Mouse (Mus musculus): Measurements from ENCODE around the gene Opcml.

The Opcml gene

GRCm38 (mm10) chr9:28806666-28807065 is 1016.1 kb downstream of the Opcml start:
- DNase-seq: no peak

DNA sequence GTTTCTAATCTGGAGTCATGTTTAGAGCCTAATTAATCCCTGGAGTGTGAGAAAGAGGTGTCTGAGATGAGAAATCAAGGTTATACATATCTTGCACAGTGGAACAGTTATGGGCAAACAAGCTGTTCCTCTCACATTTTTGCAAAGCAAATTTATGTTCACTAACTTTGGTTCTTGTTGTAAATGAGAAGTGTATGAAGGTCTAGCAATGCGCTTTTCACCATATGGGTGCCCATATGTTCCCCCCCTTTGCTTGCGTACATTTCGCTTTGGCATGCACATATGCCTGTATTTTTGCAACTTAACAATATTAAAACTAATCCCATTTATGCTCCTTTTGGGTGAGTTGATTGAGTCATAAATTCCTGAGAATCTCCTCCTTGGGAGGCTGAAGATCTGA is 1031.5 kb downstream of the Opcml start:
- DNase-seq: no peak

- no peak for DNase-seq
Observed at GRCm38 (mm10) chr9:28822466-28822865, 1031.9 kb downstream of the Opcml start.

DNA sequence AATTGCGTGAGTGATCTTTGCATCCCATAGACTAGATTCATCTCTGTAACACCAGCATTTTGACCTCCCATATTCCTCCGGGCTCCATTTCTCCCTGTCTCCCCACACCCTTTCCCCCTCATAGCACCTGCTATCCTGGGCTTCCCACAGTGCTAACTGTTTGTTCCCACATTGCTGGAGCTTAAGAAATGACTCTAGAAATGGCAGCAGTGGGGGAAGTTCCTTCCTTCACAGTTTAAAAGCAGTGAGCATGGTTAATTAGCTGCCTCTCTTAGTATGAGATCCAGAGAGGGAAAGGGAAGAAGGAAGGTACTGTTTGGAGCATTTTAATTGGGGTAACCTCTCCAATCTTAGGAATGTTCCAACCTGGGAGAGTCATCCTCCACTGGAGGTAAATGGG is 1035.2 kb downstream of the Opcml start:
- no peak for DNase-seq

DNA sequence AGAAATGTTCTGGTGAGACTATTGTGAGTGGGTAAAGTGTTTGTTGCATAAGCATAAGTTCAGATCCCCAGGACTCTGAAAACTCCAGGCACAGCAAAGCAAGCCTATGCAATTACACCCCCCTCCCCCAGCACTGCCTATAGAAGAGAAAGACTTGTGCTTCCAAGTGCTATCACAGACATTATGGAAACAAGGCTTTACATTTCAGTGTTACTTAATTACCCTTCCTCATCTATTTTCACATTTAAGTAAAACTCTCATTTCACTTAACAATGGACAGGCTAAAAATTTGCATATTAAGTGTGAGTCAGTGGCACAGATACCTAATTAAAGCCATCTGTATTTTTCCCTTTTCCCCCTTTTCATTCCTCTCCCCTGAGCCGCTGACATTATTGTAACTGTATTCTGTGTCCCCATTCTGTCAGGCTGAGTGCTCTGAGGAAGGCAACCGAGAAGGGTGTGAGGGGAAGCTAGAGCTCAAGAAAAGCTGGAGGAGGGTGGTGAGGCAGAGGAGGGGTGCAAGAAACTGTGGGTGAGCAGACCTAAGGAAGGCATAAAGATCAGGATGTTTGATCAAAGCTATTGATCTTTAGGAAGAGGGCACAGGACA is 1055.5 kb downstream of the Opcml start:
- DNase-seq: no peak

- DNase-seq: no peak
Observed at GRCm38 (mm10) chr9:28855826-28856225, 1065.3 kb downstream of the Opcml start.

DNA sequence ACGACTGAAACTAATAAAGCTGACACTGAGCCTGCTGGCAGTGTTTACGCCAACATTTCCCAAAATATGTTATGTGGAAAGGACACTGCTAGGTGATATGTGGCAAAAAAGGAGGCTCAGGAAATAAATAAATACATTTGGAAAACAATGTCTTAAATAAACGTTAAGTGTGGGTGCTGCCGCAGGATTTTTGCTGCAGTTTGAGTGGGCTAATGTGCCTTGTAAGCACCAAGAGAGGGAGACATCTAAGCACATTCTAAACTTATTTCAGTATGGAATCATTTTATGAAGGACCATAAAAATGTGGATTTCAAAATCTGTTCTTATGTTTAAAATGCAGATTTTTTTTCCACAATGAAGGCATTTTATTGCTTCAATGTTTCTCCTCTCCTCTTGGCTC is 1071.4 kb downstream of the Opcml start:
- DNase-seq: no peak

GRCm38 (mm10) chr9:28867256-28867655 is 1076.7 kb downstream of the Opcml start:
- no peak for DNase-seq

- no peak for DNase-seq
Observed at GRCm38 (mm10) chr9:28870478-28870877, 1079.9 kb downstream of the Opcml start.

GRCm38 (mm10) chr9:28882566-28882965 is 1092.0 kb downstream of the Opcml start:
- no peak for DNase-seq

- DNase-seq: no peak
Observed at GRCm38 (mm10) chr9:28891611-28892010, 1101.0 kb downstream of the Opcml start.

DNA sequence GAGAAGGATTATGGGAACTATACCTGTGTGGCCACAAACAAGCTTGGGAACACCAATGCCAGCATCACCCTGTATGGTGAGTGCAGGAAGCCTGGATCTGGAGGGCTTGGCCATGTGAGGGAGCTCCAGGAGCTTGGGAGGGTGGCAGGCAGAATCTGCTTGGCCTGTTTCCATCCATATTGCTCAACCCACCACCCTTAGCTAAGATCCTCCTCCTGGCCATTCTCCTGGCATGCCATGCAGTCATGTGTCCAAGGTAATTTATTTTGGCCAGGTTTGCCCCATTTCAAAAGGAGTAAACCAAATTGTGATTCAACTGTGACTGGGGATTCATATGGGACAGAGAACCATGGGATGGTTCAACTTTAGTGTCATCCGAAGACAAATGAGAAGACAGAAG is 1112.7 kb downstream of the Opcml start:
- DNase-seq: no peak

DNA sequence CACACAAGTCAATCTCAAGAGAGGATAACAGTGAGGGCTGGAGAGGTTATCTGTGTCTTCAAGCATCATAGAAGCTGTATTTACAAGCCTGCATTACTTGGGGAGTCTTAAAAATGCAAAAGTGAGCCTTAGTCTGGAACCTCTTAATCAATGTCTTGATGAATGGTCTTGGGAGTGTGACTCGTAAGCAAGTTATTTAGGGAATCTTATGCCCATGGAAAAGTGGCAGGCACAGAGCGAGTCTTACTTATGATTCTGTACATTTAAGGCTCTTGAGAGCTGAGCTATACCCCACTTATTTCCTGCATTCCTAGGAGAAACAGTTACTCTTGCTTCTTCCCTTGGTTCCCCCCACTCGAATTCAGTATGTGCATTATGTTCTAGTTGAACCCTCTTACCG is 1119.2 kb downstream of the Opcml start:
- DNase-seq: no peak

GRCm38 (mm10) chr9:28911571-28912185 is 1121.1 kb downstream of the Opcml start:
- peak; percentile 14 to 28 for DNase-seq

- no peak for DNase-seq
Observed at GRCm38 (mm10) chr9:28932069-28932468, 1141.5 kb downstream of the Opcml start.

DNA sequence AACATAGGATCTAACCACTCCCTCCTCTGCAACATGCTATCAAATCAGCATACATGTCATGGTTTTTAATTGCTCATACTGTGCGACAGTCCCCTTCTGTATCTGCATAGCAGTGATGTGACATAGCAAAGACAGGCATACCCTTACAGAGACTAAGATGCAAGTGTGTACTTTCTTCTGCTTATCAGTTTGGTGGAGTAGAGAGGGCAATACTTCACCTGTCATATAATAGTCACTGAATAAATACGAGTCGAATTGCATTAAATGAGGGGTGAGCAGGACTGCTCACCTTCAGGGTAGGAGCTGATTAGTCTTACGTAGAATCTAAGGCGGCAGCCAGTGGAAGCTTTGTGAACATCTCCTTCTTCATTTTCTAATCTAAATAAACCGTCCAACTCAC is 1146.6 kb downstream of the Opcml start:
- no peak for DNase-seq

- peak; percentile 1 to 7 for DNase-seq
Observed at GRCm38 (mm10) chr9:28937980-28938379, 1147.4 kb downstream of the Opcml start.

GRCm38 (mm10) chr9:28940901-28941300 is 1150.3 kb downstream of the Opcml start:
- DNase-seq: no peak

DNA sequence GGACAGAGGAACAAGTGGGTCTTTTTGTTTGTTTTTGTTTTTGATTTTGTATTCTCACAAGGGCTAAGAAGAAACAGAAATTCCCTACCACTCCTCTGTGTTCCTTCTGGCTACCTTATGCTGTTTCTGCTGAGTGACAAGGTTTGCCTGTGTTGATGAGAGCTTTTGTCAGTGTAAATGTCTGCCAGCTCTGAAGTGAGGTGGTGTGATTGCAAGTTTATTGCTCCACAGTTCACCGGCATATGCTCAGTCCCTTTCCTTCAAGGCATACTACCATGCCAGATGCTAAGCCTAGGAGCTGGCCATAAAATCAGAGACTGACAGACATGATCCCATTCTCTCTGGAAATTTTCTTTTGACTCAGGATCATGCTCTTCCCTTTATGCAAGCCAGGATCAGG is 1178.9 kb downstream of the Opcml start:
- no peak for DNase-seq
